Mouse (Mus musculus) intestine, postnatal 0 days (tissue): ENCODE data around the gene Prune1. TPM values are rescaled to one million over a fixed set of nuclear protein-coding genes. Genes with fewer than 3 reads are reported as not detected.

Experiments used
- ATAC-seq: fragments of 200-750 bp; cut with Nextera tagmentation; 2 replicates; pipeline ENCODE4 v1.8.0; 2017; ENCODE audit warnings: mild to moderate bottlenecking, moderate TSS enrichment, moderate library complexity
- H3K27ac ChIP-seq: fragments of 300-500 bp; sonication (generic); 2 replicates; pipeline ENCODE4 v1.5.1; 2014; ENCODE audit warnings: mild to moderate bottlenecking, low read depth, low read length, moderate library complexity
- H3K27me3 ChIP-seq: fragments of 300-500 bp; sonication (generic); replicated peaks from 2 replicates; pipeline ENCODE4 v1.6.1; 2014; ENCODE audit warnings: low read length, mixed read lengths; ENCODE audit not compliant: control insufficient read depth, insufficient read depth
- H3K36me3 ChIP-seq: fragments of 300-500 bp; sonication (generic); 2 replicates; pipeline ENCODE4 v1.6.1; 2014; ENCODE audit warnings: mild to moderate bottlenecking, moderate library complexity; ENCODE audit not compliant: control insufficient read depth, insufficient read depth
- H3K4me1 ChIP-seq: fragments of 300-500 bp; sonication (generic); replicated peaks from 2 replicates; pipeline ENCODE4 v1.6.1; 2014; ENCODE audit warnings: antibody characterized with exemption, low read length, mixed read lengths; ENCODE audit not compliant: control insufficient read depth, insufficient read depth
- H3K4me2 ChIP-seq: fragments of 300-500 bp; sonication (generic); replicated peaks from 2 replicates; pipeline ENCODE4 v1.6.1; 2014; ENCODE audit warnings: low read depth, mild to moderate bottlenecking, moderate library complexity
- H3K4me3 ChIP-seq: fragments of 300-500 bp; sonication (generic); 2 replicates; pipeline ENCODE4 v1.5.1; 2014; ENCODE audit warnings: low read depth, low read length
- H3K9ac ChIP-seq: fragments of 300-500 bp; sonication (generic); 2 replicates; pipeline ENCODE4 v1.6.1; 2014; ENCODE audit warnings: mild to moderate bottlenecking, low read depth, low read length
- H3K9me3 ChIP-seq: fragments of 300-500 bp; sonication (generic); 2 replicates; pipeline ENCODE4 v1.6.1; 2016; ENCODE audit warnings: mixed run types; ENCODE audit not compliant: control insufficient read depth
- CTCF ChIP-seq: sonication (generic); IDR thresholded peaks from 2 replicates; pipeline ENCODE4 v1.5.1; 2016; ENCODE audit warnings: low read depth, mild to moderate bottlenecking, control low read depth, antibody characterized with exemption, moderate library complexity
- WGBS: fragments of 180-500 bp; shearing (Covaris S2); extraction: QIAGEN DNeasy Blood & Tissue Kit; methylation state at CpG from one replicate; pipeline ENCODE4 v1.1.7; 2014; 5-methylcytosine and 5-hydroxymethylcytosine counted together
- polyA plus RNA-seq: library from polyadenylated mRNA; unstranded; fragments of >200 nt; fragmentation: Nextera tagmentation; extraction: Ambion mirVana; gene quantifications from 2 replicates; pipeline ENCODE4 v1.2.1, GENCODE M21; 2015

Prune1 gene
- polyA plus RNA-seq, 1 experiment from 2014 or later, result 9.2 TPM

GRCm38 (mm10) chr3:95203880-95204279 is 78.0 kb downstream of the Prune1 start:
- H3K4me2 ChIP-seq, result no peak overlapping the region
- WGBS, result 88% methylated on average over 6 of the region's 6 CpGs
- no peak for TF ChIP-seq CTCF
- H3K36me3 ChIP-seq, result peaks cover 74% of the 10 kb centered on the region
- no peaks in the 10 kb centered on the region for H3K27me3 ChIP-seq
- H3K4me3 ChIP-seq, result no peak overlapping the region
- H3K9me3 ChIP-seq, result no peaks in the 10 kb centered on the region
- no peak overlapping the region for H3K9ac ChIP-seq
- no peaks in the 10 kb centered on the region for H3K4me1 ChIP-seq
- no peak overlapping the region for H3K27ac ChIP-seq
- ATAC-seq, result no peak

Other genes starting within 250 kb of the Prune1 start
- 164 and 166 TPM in 2 replicates for gene Psmd4, start 239.5 kb downstream of the Prune1 start, polyA plus RNA-seq
- gene Pip5k1a, start 175.1 kb downstream of the Prune1 start, polyA plus RNA-seq, result 13.1 and 14.7 TPM in 2 replicates
- gene Vps72, start 171.1 kb downstream of the Prune1 start, polyA plus RNA-seq, result 58.5 and 60.5 TPM in 2 replicates
- 0.44 and 0.73 TPM in 2 replicates for gene Tmod4, start 157.6 kb downstream of the Prune1 start, polyA plus RNA-seq
- 49.3 and 54.8 TPM in 2 replicates for gene Scnm1, start 148.1 kb downstream of the Prune1 start, polyA plus RNA-seq
- gene Lysmd1, start 148.0 kb downstream of the Prune1 start, polyA plus RNA-seq, result 7.1 and 7.5 TPM in 2 replicates
- 3.6 and 4.7 TPM in 2 replicates for gene Tnfaip8l2, start 139.7 kb downstream of the Prune1 start, polyA plus RNA-seq
- gene Sema6c, start 121.6 kb downstream of the Prune1 start, polyA plus RNA-seq, result 1.0 and 1.3 TPM in 2 replicates
- gene Gabpb2, start 64.2 kb downstream of the Prune1 start, polyA plus RNA-seq, result 3.1 and 4.6 TPM in 2 replicates
- 59.4 and 64.9 TPM in 2 replicates for gene Cdc42se1, start 53.3 kb downstream of the Prune1 start, polyA plus RNA-seq
- 10.1 and 10.6 TPM in 2 replicates for gene Mllt11, start 49.9 kb downstream of the Prune1 start, polyA plus RNA-seq
- gene Gm128, start 40.5 kb downstream of the Prune1 start, polyA plus RNA-seq, result 0.14 and 0.16 TPM in 2 replicates
- gene Bnipl, start 30.9 kb downstream of the Prune1 start, polyA plus RNA-seq, result not detected in 2 replicates
- gene Mindy1, start 731 bp downstream of the Prune1 start, polyA plus RNA-seq, result 36.4 and 38.0 TPM in 2 replicates
- 2.0 and 2.3 TPM in 2 replicates for gene Anxa9, start 25.1 kb upstream of the Prune1 start, polyA plus RNA-seq
- gene Cers2, start 32.7 kb upstream of the Prune1 start, polyA plus RNA-seq, result 109 and 120 TPM in 2 replicates
- 7.5 and 7.7 TPM in 2 replicates for gene Setdb1, start 75.1 kb upstream of the Prune1 start, polyA plus RNA-seq
- gene 4930558C23Rik, start 120.8 kb upstream of the Prune1 start, polyA plus RNA-seq, result not detected in 2 replicates
- gene Arnt, start 152.3 kb upstream of the Prune1 start, polyA plus RNA-seq, result 11.7 and 13.4 TPM in 2 replicates
- 9.1 and 9.8 TPM in 2 replicates for gene Ctsk, start 217.2 kb upstream of the Prune1 start, polyA plus RNA-seq
- gene Ctss, start 244.7 kb upstream of the Prune1 start, polyA plus RNA-seq, result 195 and 202 TPM in 2 replicates